Mouse (Mus musculus) 3134 (cell line): Measurements from ENCODE around the gene Enc1.

Source experiments
- DNase-seq: peaks from one replicate; pipeline ENCODE4 v3.0.0-alpha.2; 2011; ENCODE audit warnings: low spot score; ENCODE audit not compliant: insufficient read length; ENCODE audit errors: extremely low read depth

Gene Enc1

DNA sequence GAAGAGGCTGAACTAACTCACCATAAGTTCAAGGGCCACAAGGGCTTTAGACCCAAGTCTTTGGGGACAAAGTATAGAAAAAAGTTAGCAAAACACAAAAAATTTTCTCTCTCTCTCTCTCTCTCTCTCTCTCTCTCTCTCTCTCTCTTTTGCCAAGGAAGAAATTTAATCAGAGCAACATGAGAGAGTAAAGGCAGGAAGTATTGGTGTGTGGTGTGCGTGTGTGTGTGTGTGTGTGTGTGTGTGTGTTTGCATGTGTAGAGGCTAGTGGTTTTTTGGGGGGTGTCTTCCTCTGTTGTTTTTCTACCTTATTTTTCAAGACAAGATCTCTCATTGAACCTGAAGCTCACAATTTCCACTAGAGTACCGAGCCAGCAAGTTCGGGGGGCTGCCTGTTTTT, 46.1 kb downstream of the Enc1 start:
- DNase-seq, result no peak

GRCm38 (mm10) chr13:97290747-97291146, 49.8 kb downstream of the Enc1 start:
- DNase-seq, result no peak

DNA sequence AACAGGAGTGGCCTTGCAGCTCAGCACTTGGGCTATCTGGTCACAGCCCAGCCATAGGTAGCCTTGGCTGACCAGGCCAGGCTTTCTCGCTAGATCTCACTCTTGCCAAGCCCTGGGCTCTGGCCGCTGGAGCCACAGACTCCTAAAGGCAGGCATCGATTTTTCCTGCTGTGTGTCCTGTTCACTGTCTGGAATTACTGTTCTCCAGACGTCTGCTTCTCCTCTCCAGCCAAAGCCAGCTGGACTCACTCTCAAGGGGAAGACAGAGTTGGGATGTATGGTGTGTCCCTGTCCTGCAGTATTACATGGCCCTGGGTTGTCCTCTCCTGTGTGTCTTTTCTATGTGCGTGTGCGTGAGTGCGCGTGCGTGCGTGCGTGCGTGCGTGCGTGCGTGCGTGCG, 50.4 kb downstream of the Enc1 start:
- DNase-seq, result no peak

DNA sequence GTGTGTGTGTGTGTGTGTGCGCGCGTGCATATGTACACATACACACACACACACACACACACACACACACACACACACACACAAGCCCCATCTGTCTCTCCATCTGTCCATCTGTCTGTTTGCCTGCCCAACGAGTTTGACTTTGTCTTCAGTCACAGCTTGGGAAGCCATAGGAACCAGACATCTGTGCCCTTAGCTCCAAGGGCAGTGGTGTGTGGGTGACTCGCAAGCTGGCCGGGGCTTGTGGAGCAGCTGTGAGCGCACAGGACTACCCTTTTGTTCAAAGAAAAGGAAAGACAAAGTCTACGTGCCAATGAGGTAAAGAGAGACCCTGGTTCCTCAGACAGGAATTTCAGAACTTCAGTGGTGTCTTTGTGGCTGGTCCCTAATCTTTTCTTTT, 51.1 kb downstream of the Enc1 start:
- DNase-seq, result no peak

DNA sequence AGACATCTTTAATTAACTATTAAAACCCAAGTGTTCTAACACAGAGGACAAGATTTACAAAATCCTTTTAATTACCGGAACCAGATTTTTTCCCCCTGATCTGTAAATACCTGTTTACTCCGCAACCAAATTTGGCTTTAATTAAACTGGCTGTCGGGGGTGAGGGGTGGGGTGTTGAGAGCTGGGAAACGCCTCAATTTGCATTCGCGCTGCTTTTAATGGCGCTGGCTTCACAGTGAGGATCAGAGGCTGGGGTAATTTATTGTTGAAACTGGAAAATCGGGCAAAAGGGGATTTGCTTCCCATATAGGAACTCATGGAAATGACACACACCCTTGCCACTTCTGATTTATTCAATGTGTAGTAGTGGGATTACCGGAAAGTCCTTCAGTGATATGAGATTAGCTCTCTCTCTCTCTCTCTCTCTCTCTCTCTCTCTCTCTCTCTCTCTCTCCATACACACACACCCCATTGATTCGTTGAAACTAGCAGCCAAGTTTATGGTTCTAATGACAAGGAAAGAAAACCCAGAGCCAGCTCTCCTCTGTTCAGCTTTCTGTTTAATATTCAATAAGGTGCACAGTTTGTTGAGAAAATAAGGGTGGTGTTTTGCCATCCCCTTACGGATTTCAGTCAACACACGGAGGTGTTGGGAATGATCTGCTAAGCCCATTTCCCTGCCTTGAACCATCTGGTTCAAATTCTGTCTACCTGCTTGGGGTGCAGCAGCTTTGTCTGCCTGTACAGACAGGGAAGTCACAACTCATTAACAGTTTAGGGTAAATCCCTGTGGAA, 51.7 kb downstream of the Enc1 start:
- DNase-seq, result no peak

- DNase-seq, result no peak
Observed at GRCm38 (mm10) chr13:97295101-97295852, 54.4 kb downstream of the Enc1 start.

- DNase-seq, result no peak
Observed at GRCm38 (mm10) chr13:97295853-97296219, 54.9 kb downstream of the Enc1 start.

DNA sequence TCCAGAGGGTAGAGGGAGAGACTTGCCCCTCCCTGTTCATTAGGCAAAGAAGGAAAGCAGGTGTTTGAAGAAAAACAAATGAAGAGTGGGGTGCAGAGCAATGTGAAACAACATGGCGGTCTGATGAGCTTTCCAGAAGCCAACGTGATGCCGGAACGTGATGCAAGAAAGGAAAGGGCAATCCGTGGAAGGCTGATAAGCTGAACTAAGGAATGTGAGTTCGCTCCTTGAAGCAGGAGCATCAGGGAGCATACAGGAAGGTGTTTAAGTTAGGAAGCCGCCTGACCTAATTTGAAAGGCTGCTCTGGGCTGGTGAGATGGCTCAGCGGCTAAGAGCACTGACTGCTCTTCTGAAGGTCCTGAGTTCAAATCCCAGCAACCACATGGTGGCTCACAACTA, 55.4 kb downstream of the Enc1 start:
- DNase-seq, result no peak

DNA sequence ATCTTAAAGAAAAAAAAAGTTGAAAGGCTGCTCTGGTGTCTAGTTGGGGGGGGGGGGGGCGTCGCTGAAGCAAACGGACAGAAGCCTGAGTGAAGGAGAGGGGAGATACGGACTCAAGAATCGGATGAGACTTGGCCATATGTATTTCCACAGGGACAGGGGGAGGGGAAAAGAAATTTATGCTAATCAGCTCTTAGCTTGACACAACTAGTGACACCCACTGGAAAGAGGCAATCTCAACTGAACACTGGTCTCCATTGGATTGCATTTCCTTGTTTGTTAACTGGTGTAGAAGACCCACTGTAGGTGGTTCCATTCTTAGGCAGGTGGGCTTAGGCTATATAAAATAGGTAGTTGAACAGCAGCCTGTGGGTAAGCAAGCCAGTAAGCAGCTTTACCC, 55.9 kb downstream of the Enc1 start:
- DNase-seq, result no peak

GRCm38 (mm10) chr13:97297418-97298050, 56.6 kb downstream of the Enc1 start:
- DNase-seq, result no peak

DNA sequence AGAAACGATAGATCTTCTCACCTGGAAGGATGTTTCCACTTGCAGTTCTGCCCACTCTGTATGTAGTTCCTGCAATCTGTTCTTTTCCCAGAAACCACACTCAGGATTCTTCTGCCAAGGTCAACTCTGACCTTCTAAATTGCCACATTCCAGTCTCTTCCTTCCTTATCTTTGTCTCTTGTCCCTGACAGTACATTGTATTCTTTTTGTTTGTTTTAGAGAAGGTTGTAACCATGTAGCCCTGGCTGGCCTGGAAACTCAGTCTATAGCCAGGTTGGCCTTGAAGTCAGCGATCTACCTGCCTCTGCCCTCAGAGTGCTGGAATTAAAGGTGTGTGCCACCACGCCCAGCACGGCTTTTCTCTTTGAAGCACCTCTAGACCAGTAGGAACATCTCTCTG, 58.0 kb downstream of the Enc1 start:
- DNase-seq, result no peak

GRCm38 (mm10) chr13:97299877-97300873, 59.3 kb downstream of the Enc1 start:
- no peak for DNase-seq
